Mouse (Mus musculus): ENCODE data around the gene Rarres2. TPM values are rescaled to one million over a fixed set of nuclear protein-coding genes. Genes with fewer than 3 reads are reported as not detected.
A peak's percentile ranks its signal among the peaks of the same experiment; 100 is the strongest.

Gene Rarres2
- polyA plus RNA-seq, 1 experiment from 2014 or later: 18.2 TPM

DNA sequence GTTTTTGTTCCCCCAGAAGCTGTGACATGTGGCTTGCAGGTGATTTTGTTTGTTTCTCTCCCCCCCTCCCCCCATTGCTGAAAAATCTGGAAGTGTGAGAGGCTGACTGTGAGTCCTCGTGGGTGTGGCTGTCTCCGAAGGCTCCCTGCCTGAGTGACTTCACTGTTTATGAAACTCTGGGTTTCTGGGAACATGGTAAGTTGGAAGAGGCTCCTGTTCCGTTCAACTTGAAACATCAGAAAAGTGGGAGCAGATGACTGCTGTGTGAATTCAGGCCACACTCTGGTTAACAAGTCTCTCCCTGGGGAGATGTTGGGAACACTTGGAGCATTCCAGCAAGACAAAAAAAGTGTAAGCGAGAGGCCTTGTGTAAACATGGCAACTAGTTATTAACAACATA, 25.7 kb downstream of the Rarres2 start:
- no peak for DNase-seq (ENCODE audit: low spot score)
- no peak overlapping the region for H3K4me3 ChIP-seq
- peaks cover 7% of the 10 kb centered on the region for H3K4me1 ChIP-seq
- WGBS: 55% methylated on average over 4 of the region's 4 CpGs
- H3K27me3 ChIP-seq (ENCODE audit: insufficient read depth, poor library complexity, severe bottlenecking): no peaks in the 10 kb centered on the region; the same call in 1 of the 2 replicates
- H3K36me3 ChIP-seq: no peaks in the 10 kb centered on the region
- no peaks in the 10 kb centered on the region for H3K9me3 ChIP-seq
- no peak overlapping the region for H3K27ac ChIP-seq

DNA sequence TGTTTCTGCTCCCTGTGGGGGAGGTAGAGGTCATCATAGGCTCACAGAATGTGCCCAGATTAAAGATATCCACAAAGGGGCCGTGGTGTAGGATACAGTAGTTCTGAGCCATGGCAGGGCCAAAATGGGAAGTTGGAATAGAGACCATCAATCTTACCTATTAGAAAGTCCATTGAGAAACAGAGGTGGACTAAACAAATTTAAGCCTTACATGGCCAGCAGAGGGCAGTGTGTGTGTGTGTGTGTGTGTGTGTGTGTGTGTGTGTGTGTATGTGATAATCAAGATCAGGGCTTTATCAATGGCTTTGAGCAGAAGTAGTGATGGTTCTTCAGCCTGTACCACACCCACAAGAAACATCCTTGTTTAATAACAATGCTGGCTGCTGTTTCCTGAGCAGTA, 26.3 kb downstream of the Rarres2 start:
- Histone ChIP-seq H3K36me3 (no peaks in the 10 kb centered on the region), H3K27me3 (ENCODE audit: insufficient read depth, poor library complexity, severe bottlenecking) (no peaks in the 10 kb centered on the region; the same call in 1 of the 2 replicates), H3K9me3 (no peaks in the 10 kb centered on the region), H3K4me1 (peaks cover 13% of the 10 kb centered on the region), H3K27ac (no peak overlapping the region), H3K4me3 (no peak overlapping the region)
- WGBS: 65% methylated on average over 1 of the region's 1 CpGs
- DNase-seq (ENCODE audit: low spot score): no peak

DNA sequence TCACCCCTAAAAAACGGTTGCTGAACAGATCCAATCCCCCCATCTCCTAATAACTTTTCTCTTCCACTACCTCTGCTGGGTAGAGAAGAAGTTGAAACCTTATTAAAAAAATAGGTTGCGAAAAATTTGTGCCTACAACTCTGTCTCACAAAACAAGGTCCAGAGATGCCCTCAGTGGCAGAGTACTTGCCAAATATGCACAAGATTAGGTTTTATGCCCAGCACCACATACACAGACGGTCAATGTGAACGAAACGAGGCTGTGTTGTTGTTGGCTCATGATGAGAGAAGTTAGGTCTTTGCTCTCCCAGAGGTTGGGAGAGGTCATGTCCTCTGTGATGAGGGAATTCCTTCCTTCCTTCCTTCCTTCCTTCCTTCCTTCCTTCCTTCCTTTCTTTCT, 27.3 kb downstream of the Rarres2 start:
- Histone ChIP-seq H3K36me3 (0 out of 2 replicates have a peak, but pooled peaks cover 3% of the 10 kb centered on the region), H3K4me1 (peaks cover 19% of the 10 kb centered on the region), H3K9me3 (no peaks in the 10 kb centered on the region), H3K27ac (no peak overlapping the region), H3K4me3 (no peak overlapping the region), H3K27me3 (ENCODE audit: insufficient read depth, poor library complexity, severe bottlenecking) (no peaks in the 10 kb centered on the region; the same call in 1 of the 2 replicates)
- WGBS: 70% methylated on average over 5 of the region's 5 CpGs
- no peak for DNase-seq (ENCODE audit: low spot score)

DNA sequence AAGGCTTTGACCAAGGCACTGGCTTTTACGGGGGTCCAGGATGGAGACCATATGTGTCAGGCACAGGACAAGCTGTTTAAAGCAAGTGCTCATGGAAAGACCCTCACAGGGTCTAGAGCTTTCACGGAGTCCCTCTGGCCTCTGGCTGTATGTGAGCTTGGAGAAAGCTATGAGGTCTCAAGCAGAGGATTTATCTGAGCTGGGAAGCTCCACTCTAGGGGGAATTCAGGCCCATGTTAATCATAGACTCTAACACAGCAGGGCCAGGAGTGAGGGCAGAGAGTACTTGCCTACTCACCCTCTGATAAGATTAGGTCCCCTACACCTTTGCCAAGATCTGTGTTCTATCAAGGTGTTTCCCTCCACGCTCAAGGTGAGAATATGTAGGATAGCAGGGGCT, 30.0 kb downstream of the Rarres2 start:
- Histone ChIP-seq H3K4me1 (peaks cover 31% of the 10 kb centered on the region), H3K27ac (no peak overlapping the region)
- 78% methylated on average over 3 of the region's 3 CpGs for WGBS

DNA sequence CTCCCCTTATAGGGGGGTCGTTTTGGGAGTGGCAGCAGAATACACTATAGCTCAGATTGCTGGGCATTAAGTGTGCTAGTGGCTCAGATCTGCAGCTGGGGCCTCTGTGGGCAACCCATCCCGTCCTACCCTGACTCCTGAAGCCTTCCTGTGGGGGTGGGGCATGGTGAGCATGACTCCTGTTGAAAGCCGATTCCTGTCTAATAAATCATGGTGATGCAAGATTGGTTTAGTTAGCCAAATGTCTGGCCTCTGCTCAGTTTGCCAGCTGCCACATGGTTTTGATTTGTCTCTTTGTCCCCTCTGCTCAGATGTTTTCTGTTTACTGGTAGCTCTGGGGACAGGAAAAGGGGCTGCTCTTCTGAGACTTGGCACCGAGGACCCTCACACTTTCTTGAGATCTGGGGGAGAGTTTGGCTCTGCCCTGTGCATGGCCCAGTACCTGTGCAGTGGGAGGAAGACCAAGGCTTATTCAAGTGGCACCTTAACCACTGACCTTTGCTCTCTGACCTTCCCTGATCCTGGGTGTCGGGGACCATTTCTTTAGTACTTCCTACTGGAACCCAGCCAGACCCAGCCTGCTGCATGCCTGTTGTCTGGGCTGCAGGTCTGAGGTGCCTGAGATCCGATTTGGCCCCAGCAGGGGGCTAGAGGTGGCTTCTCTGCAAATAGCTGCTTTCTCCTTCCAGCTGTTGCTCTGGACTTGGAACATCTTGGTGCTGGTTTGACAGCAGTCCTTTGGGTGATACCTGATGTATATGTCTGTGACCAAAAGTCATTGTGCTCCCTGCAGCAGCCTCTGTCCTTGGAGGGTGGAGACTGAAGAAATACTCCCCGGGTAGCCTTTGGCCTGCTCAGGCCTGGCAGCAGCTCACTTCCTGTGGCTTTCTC, 30.8 kb downstream of the Rarres2 start:
- no peak overlapping the region for H3K4me3 ChIP-seq

More for the DNA sequence above, 30.0 kb downstream of the Rarres2 start:
- DNase-seq (ENCODE audit: low spot score): no peak
- no peaks in the 10 kb centered on the region for H3K9me3 ChIP-seq
- 0 out of 2 replicates have a peak, but pooled peaks cover 3% of the 10 kb centered on the region for H3K36me3 ChIP-seq
- H3K4me3 ChIP-seq: no peak overlapping the region
- H3K27me3 ChIP-seq (ENCODE audit: insufficient read depth, poor library complexity, severe bottlenecking): no peaks in the 10 kb centered on the region

DNA sequence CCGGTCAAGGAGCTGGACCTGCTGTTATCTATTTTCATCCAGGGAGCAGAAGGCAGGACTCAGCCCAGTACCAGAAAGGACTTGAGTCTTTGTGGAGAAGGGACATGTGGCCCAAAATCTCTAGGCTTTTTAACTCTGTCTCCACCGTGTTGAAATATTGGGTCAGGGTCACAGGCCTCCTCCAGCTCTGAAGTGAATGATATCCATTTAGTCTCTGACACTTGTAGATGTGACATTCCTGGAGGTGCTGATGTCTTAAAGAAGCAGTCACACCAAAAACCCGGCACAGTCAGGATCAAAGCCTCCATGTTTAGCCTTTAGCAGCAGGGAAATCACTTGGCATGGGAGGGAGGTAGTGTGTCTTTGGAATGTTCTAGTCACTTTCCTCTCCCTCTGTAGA, 31.9 kb downstream of the Rarres2 start:
- DNase-seq (ENCODE audit: low spot score): no peak
- Histone ChIP-seq H3K36me3 (0 out of 2 replicates have a peak, but pooled peaks cover 3% of the 10 kb centered on the region), H3K4me3 (no peak overlapping the region), H3K27ac (0 out of 2 replicates have a peak overlapping the region, but pooled peaks have one; percentile 10), H3K4me1 (peaks cover 39% of the 10 kb centered on the region), H3K9me3 (no peaks in the 10 kb centered on the region), H3K27me3 (ENCODE audit: insufficient read depth, poor library complexity, severe bottlenecking) (no peaks in the 10 kb centered on the region; the same call in 1 of the 2 replicates)
- WGBS: 39% methylated on average over 3 of the region's 3 CpGs

More for the DNA sequence above, 30.8 kb downstream of the Rarres2 start:
- 41% methylated on average over 7 of the region's 7 CpGs for WGBS
- Histone ChIP-seq H3K27me3 (ENCODE audit: insufficient read depth, poor library complexity, severe bottlenecking) (no peaks in the 10 kb centered on the region), H3K9me3 (no peaks in the 10 kb centered on the region), H3K27ac (no peak overlapping the region), H3K4me1 (peaks cover 37% of the 10 kb centered on the region), H3K36me3 (0 out of 2 replicates have a peak, but pooled peaks cover 3% of the 10 kb centered on the region)
- no peak for DNase-seq (ENCODE audit: low spot score)

DNA sequence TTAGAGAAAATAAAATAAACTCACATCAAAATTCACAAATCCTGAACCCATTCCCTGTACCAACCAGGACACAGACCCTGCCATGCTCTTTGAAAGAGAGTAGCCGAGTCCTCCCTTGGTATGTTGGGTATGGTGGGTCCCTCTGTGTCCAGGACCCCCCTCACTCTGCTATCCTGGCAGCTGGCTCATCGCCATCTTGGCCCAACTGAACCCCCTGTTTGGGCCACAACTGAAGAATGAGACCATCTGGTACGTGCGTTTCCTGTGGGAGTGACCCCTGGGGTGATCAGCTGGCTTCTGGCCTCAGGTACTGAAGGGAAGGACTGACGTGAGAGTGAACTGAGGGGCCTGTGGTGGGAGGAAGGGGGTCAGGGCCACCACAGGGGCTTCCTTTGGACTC, 32.7 kb downstream of the Rarres2 start:
- Histone ChIP-seq H3K9me3 (no peaks in the 10 kb centered on the region), H3K36me3 (0 out of 2 replicates have a peak, but pooled peaks cover 3% of the 10 kb centered on the region), H3K27ac (no peak overlapping the region), H3K4me1 (peaks cover 39% of the 10 kb centered on the region), H3K27me3 (ENCODE audit: insufficient read depth, poor library complexity, severe bottlenecking) (no peaks in the 10 kb centered on the region; the same call in none of the 2 replicates), H3K4me3 (no peak overlapping the region)
- WGBS: 70% methylated on average over 5 of the region's 5 CpGs
- no peak for DNase-seq (ENCODE audit: low spot score)

DNA sequence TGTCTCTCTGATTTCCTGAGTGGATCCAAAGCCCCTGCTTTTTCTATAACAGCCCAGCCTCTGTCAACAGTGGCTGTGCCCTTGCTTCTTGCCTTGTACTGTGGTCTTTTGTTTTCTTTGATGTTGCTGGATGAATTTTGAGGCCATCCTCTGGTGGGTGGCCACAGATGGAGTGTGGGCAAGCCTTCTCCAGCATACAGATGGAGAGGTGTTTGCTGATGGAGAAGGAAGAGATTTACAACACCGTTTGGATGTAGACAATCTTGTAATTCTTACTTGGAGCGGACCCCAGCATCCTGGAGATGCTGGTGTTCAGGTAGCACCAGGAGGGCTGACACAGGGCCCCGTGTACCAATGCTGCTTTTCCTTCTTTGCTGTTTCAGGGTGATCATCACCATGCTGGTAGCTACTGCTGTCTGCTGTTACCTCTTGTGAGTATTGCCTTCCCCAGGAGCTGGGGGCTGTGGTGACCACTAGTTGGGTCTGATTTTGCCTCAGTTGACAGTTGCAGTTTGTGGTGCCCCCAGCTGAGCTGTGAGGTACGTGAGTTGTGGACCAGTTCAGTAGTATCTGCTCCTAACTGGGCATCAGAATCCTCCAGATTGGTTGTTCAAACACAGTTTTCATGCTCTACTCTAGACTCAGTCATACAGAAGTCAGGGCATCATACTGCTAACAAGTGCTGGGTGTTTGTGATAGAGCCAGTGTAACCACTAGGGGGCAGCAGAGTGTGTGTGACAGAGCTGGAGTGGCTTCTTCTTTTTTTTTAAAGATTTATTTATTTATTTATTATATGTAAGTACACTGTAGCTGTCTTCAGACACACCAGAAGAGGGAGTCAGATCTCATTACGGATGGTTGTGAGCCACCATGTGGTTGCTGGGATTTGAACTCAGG, 33.5 kb downstream of the Rarres2 start:
- H3K27ac ChIP-seq: no peak overlapping the region
- no peaks in the 10 kb centered on the region for H3K9me3 ChIP-seq
- 67% methylated on average over 5 of the region's 5 CpGs for WGBS
- no peak overlapping the region for H3K4me3 ChIP-seq
- no peaks in the 10 kb centered on the region; the same call in none of the 2 replicates for H3K27me3 ChIP-seq (ENCODE audit: insufficient read depth, poor library complexity, severe bottlenecking)
- 0 out of 2 replicates have a peak, but pooled peaks cover 3% of the 10 kb centered on the region for H3K36me3 ChIP-seq
- H3K4me1 ChIP-seq: peaks cover 39% of the 10 kb centered on the region
- no peak for DNase-seq (ENCODE audit: low spot score)

DNA sequence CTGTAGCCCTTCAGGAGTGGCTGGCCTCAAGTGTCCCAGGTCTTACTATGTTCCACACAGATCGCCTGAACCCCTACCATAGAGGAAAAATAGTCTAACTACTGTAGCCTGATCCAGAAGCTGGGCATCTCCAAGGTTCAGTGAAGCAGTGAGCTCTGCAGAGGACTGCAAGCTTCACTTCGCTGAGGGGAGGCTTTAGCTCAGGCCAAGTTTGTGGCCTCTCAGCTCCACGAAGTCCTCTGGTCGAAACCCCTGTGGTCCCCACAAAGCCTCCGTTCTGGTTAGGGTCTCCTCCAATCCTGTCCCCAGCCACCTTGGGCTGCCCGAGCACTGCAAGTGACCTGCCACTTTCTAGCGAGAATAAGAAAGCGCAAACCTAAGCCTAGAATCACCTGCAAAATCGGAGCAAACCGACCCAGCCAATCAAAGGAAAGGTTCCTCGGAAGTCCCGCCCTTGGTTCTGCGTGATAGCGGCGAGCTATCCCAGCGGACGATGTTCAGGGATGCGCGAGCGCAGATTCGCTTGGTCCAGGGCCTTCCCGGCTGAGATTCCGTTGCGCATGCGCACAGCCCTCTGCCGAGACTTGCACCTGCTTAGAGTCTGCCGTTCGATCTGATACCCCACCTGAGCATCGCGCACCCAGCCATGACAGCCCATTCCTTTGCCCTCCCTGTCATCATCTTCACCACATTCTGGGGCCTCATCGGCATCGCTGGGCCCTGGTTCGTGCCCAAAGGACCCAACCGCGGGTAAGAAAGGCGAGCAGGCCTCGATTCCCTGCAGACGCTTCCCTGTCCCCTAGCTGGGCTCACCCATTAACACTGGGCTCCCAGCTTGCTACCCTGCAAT, 35.3 kb downstream of the Rarres2 start, which contains the start of gene Atp6v0e2:
TSS of gene Atp6v0e2 (plus strand) at position 511 of the 850 bp plus-strand sequence.
- WGBS: 6% methylated on average over 38 of the region's 38 CpGs
- peak within 1 kb of the TSS; percentile 81 for H3K27ac ChIP-seq
- no peaks in the 10 kb centered on the region for H3K9me3 ChIP-seq
- peaks cover 6% of the 10 kb centered on the region; the same call in 1 of the 2 replicates for H3K36me3 ChIP-seq
- peak; percentile 87 for DNase-seq (ENCODE audit: low spot score)
- H3K4me1 ChIP-seq: peaks cover 36% of the 10 kb centered on the region
- no peaks in the 10 kb centered on the region; the same call in none of the 2 replicates for H3K27me3 ChIP-seq (ENCODE audit: insufficient read depth, poor library complexity, severe bottlenecking)
- H3K4me3 ChIP-seq: peak within 1 kb of the TSS; percentile 62

DNA sequence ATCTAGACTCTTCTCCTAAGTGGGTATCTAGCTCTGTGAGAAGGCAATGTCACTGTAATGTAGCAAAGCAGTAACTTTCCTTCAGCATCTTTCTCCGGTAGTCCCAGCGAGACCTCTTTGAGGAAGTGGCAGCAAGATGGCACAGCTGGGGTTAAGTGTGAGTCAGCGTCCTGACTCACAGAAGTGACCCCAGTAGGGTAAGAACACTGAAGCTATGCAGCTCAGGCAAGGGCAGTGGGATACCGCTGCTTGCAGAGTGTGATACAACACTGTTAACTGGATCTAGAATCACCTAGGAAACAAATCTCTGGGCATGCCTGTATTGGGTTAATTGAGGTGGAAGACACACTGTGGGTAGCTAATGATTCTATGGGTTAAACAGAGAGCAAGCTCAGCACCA, 36.5 kb downstream of the Rarres2 start:
- DNase-seq (ENCODE audit: low spot score): no peak
- H3K27me3 ChIP-seq (ENCODE audit: insufficient read depth, poor library complexity, severe bottlenecking): no peaks in the 10 kb centered on the region; the same call in none of the 2 replicates
- H3K4me3 ChIP-seq: no peak overlapping the region
- peaks cover 10% of the 10 kb centered on the region; the same call in 1 of the 2 replicates for H3K36me3 ChIP-seq
- 62% methylated on average over 4 of the region's 4 CpGs for WGBS
- H3K27ac ChIP-seq: no peak overlapping the region
- H3K9me3 ChIP-seq: no peaks in the 10 kb centered on the region
- H3K4me1 ChIP-seq: peaks cover 28% of the 10 kb centered on the region

DNA sequence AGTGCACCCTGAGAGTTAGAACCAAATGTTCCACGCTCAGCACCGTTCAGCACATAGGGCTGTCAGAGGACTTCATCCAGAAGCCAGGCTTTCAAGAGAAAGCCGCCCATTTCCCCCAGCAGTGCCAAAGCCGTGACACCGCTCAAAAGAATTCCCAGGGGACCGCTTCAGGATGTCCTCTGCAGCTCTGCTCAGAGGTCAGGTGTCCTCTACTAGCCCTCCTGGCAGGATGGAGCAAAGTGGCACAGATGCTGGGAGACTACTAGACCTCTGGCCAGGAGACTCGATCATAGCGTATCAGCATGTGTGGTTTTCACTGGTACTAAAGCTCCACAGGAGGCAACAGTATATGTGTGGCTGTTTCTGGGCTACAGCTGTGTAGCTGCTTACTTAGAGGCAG, 37.7 kb downstream of the Rarres2 start:
- 77% methylated on average over 8 of the region's 8 CpGs for WGBS

More for the DNA sequence above, 37.7 kb downstream of the Rarres2 start:
- Histone ChIP-seq H3K36me3 (peaks cover 7% of the 10 kb centered on the region; the same call in 1 of the 2 replicates), H3K4me1 (peaks cover 24% of the 10 kb centered on the region), H3K27ac (no peak overlapping the region), H3K27me3 (ENCODE audit: insufficient read depth, poor library complexity, severe bottlenecking) (no peaks in the 10 kb centered on the region; the same call in none of the 2 replicates), H3K9me3 (no peaks in the 10 kb centered on the region), H3K4me3 (no peak overlapping the region)
- no peak for DNase-seq (ENCODE audit: low spot score)

Data from heart, embryonic 10.5 days (tissue).